9 mouse cellular contexts compared by ENCODE assay signal in the genomic region with DNA sequence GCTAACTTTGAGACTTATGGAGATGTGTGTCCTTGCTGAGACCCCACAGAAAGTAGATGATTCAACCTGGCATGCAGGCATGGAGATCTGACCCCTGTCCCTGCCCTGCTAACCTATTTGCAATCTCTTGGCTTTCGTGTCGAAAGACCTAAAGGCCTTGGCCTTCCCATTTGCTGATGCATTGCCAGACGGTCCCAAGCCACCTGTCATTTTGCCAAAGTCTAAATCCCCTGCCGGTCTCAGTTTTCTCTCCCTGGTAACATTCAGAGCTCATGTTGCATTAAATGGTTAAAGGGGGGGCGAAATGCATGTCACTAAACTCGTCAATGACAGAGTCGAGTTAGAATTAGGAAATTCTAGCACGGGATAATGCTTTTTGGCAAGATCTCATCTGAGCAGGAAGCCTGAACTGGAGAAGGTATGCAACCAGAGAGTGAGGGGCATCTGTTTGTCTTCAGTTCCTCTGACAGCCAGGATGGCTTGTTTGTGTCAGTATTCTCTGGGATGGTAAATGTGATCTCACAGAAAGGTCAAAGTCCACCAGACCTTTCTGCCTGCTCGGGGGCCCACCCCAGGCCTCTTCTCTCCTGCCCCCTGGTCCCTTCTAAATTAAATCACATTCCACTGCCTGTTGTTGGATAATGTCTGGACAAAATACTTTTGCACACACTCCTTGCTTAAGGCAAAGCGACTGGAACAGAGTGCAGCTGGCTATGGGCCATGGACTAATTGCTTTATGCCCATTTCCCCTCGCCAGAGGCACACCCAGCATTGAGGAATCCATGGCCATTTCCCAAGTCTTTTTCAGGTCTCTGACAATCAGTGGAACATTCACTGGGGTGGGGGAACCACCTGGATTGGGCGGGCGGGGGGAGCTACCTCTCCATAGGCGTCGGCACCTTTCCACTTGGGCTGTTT.
DNase-seq lines count a peak whose midpoint lies in the region; ATAC-seq and TF ChIP-seq lines count a peak whose summit lies in the region.
"Had no signal": no experiment of that assay in that cellular context is flagged by ENCODE, and none has a peak within 500 bp of the region (broad histone marks: within the 10 kb centered on the region; RNA-seq: fewer than 3 reads in every experiment).

No protein-coding gene starts in this region.

- ATAC-seq in intestine, postnatal 0 days, result peak; percentile 65
- no peak for ATAC-seq in midbrain, embryonic 11.5 days (ENCODE audit: low FRiP score)

- H3K27me3 ChIP-seq in liver, adult 2 months (ENCODE audit: control insufficient read depth, insufficient read depth, low read length), result no peaks in the 10 kb centered on the region
- H3K27me3 ChIP-seq in intestine, postnatal 0 days (replicated peaks; ENCODE audit: control insufficient read depth, insufficient read depth, low read length), result no peaks in the 10 kb centered on the region
- no peaks in the 10 kb centered on the region for H3K27me3 ChIP-seq in midbrain, embryonic 11.5 days (ENCODE audit: control insufficient read depth, insufficient read depth, low read length)
- H3K27me3 ChIP-seq: CH12.LX had no signal

- 26% methylated on average over 15 of the region's 15 CpGs for WGBS in liver, adult 2 months
- WGBS in intestine, postnatal 0 days, result 25% methylated on average over 15 of the region's 15 CpGs
- WGBS in lung, adult 2 months, result 42% methylated on average over 15 of the region's 15 CpGs
- WGBS in midbrain, embryonic 11.5 days, result 74% methylated on average over 15 of the region's 15 CpGs

- H3K9ac ChIP-seq in liver, adult 2 months (ENCODE audit: low read depth, low read length), result no peak overlapping the region
- H3K9ac ChIP-seq in intestine, postnatal 0 days (ENCODE audit: low read depth, low read length), result no peak overlapping the region
- H3K9ac ChIP-seq in midbrain, embryonic 11.5 days (ENCODE audit: low read length), result no peak overlapping the region

- no peak for TF ChIP-seq CTCF in liver, adult 2 months (IDR thresholded peaks at IDR 0.05; ENCODE audit: low read depth, low read length)
- TF ChIP-seq CTCF in intestine, postnatal 0 days (IDR thresholded peaks at IDR 0.05; ENCODE audit: low read depth), result no peak
- TF ChIP-seq CTCF in lung, adult 2 months (IDR thresholded peaks at IDR 0.05; ENCODE audit: insufficient read depth, low read length), result no peak

- no peak overlapping the region for H3K4me3 ChIP-seq in liver, adult 2 months (ENCODE audit: insufficient read depth, low read depth, low read length)
- H3K4me3 ChIP-seq in intestine, postnatal 0 days (ENCODE audit: low read depth, low read length), result no peak overlapping the region
- no peak overlapping the region for H3K4me3 ChIP-seq in lung, adult 2 months (replicated peaks; ENCODE audit: extremely low read depth, low read depth, low read length)
- H3K4me3 ChIP-seq in midbrain, embryonic 11.5 days (ENCODE audit: low read depth, low read length), result no peak overlapping the region

- DNase-seq in liver, adult 2 months (ENCODE audit: extremely low read depth, low read depth, low spot score), result peak; percentile 66
- no peak for DNase-seq in liver
- DNase-seq in gastrocnemius, postnatal 36 days, result peak; percentile 36 to 49
- DNase-seq in lung, adult 2 months, result peak; percentile 17
- DNase-seq in spleen, adult 12 weeks (ENCODE audit: low spot score), result no peak
- DNase-seq in midbrain, embryonic 11.5 days (ENCODE audit: low spot score, missing footprints), result no peak
- no peak for DNase-seq in cerebellum, adult 8-10 months

- TF ChIP-seq POLR2A in liver, adult 2 months (IDR thresholded peaks at IDR 0.05; ENCODE audit: extremely low read depth, insufficient read depth, low read length), result no peak
- TF ChIP-seq POLR2A in lung, adult 2 months (IDR thresholded peaks at IDR 0.05; ENCODE audit: borderline replicate concordance, extremely low read depth, low read depth, low read length), result no peak

- H3K79me2 ChIP-seq in liver, adult 2 months (ENCODE audit: control insufficient read depth, insufficient read depth, low read length), result 0 out of 2 replicates have a peak, but pooled peaks cover 3% of the 10 kb centered on the region

- H3K36me3 ChIP-seq in liver, adult 2 months (ENCODE audit: control insufficient read depth, insufficient read depth, low read length), result no peaks in the 10 kb centered on the region
- no peaks in the 10 kb centered on the region for H3K36me3 ChIP-seq in intestine, postnatal 0 days (ENCODE audit: control insufficient read depth, insufficient read depth)
- no peaks in the 10 kb centered on the region for H3K36me3 ChIP-seq in midbrain, embryonic 11.5 days (ENCODE audit: control insufficient read depth, insufficient read depth, low read length)

- H3K4me2 ChIP-seq in intestine, postnatal 0 days (replicated peaks; ENCODE audit: low read depth), result peak overlapping the region; percentile 32; the same call in 1 of the 2 replicates
- no peak overlapping the region for H3K4me2 ChIP-seq in midbrain, embryonic 11.5 days

- H3K27ac ChIP-seq in liver, adult 2 months (replicated peaks; ENCODE audit: insufficient read depth, low read depth, low read length), result peak overlapping the region; percentile 7; the same call in 1 of the 2 replicates
- H3K27ac ChIP-seq in intestine, postnatal 0 days (ENCODE audit: low read depth, low read length), result peak overlapping the region; percentile 28; the same call in 1 of the 2 replicates
- H3K27ac ChIP-seq in midbrain, embryonic 11.5 days (ENCODE audit: low read depth, low read length), result no peak overlapping the region

- H3K4me1 ChIP-seq in liver, adult 2 months (ENCODE audit: control insufficient read depth, insufficient read depth, low read length), result peaks cover 21% of the 10 kb centered on the region
- peaks cover 10% of the 10 kb centered on the region for H3K4me1 ChIP-seq in intestine, postnatal 0 days (replicated peaks; ENCODE audit: control insufficient read depth, insufficient read depth, low read length)
- H3K4me1 ChIP-seq in lung, adult 2 months (ENCODE audit: control insufficient read depth, insufficient read depth, low read length), result no peaks in the 10 kb centered on the region
- H3K4me1 ChIP-seq in midbrain, embryonic 11.5 days (ENCODE audit: control insufficient read depth, insufficient read depth, low read length), result no peaks in the 10 kb centered on the region

- intact Hi-C loops in gastrocnemius, postnatal 36 days (cut with DNase I), result no loop called here

- no peaks in the 10 kb centered on the region for H3K9me3 ChIP-seq in intestine, postnatal 0 days (ENCODE audit: control insufficient read depth)
- H3K9me3 ChIP-seq in midbrain, embryonic 11.5 days (ENCODE audit: control insufficient read depth, low read length), result no peaks in the 10 kb centered on the region

Comparison
In these comparisons a context has a peak if more than half of its experiments do, and no peak if none do; other contexts are left out.
1. DNase-seq: peak in liver, adult 2 months (single experiment), gastrocnemius, postnatal 36 days (2 of 2) and lung, adult 2 months (single experiment); none in liver (single experiment), spleen, adult 12 weeks (single experiment), midbrain, embryonic 11.5 days (single experiment) and cerebellum, adult 8-10 months (single experiment).